In genomic region chr7:133569194-133569880, GRCm38 (mm10) we compare ENCODE assay signal across 26 mouse cellular contexts. TPM values are rescaled to one million over a fixed set of nuclear protein-coding genes. Genes with fewer than 3 reads are reported as not detected.
DNase-seq lines count a peak whose midpoint lies in the region; ATAC-seq and TF ChIP-seq lines count a peak whose summit lies in the region.
"Had no signal": no experiment of that assay in that cellular context is flagged by ENCODE, and none has a peak within 500 bp of the region (broad histone marks: within the 10 kb centered on the region; RNA-seq: fewer than 3 reads in every experiment).

No protein-coding gene starts in this region.

- ATAC-seq in limb, embryonic 13.5 days (ENCODE audit: low FRiP score, low read depth) = no peak
- no peak for ATAC-seq in lung, postnatal 0 days
- ATAC-seq in inflammation-experienced regulatory T-cells, adult 6 months = no peak

- TF ChIP-seq CTCF in lung, postnatal 0 days (IDR thresholded peaks at IDR 0.05) = no peak

- peak overlapping the region; percentile 36 for H3K4me2 ChIP-seq in limb, embryonic 13.5 days (replicated peaks)
- H3K4me2 ChIP-seq in lung, postnatal 0 days (replicated peaks; ENCODE audit: low read depth, low read length) = no peak overlapping the region
- H3K4me2 ChIP-seq: forebrain, embryonic 12.5 days; heart, embryonic 11.5 days; hindbrain, embryonic 14.5 days; liver, embryonic 13.5 days; lung, embryonic 14.5 days; midbrain, embryonic 12.5 days; neural tube, embryonic 13.5 days had no signal

- no peaks in the 10 kb centered on the region for H3K9me3 ChIP-seq in limb, embryonic 13.5 days
- H3K9me3 ChIP-seq in lung, postnatal 0 days (ENCODE audit: low read length) = no peaks in the 10 kb centered on the region
- H3K9me3 ChIP-seq: embryonic facial prominence, embryonic 10.5 days; forebrain, embryonic 12.5 days; liver, embryonic 13.5 days; midbrain, embryonic 12.5 days; neural tube, embryonic 13.5 days had no signal

- no peaks in the 10 kb centered on the region for H3K36me3 ChIP-seq in limb, embryonic 13.5 days
- no peaks in the 10 kb centered on the region for H3K36me3 ChIP-seq in lung, postnatal 0 days (ENCODE audit: insufficient read depth, low read length)
- H3K36me3 ChIP-seq: embryonic facial prominence, embryonic 10.5 days; forebrain, embryonic 12.5 days; liver, embryonic 13.5 days; midbrain, embryonic 12.5 days; neural tube, embryonic 13.5 days had no signal

- peaks cover 15% of the 10 kb centered on the region for H3K4me1 ChIP-seq in limb, embryonic 13.5 days
- no peaks in the 10 kb centered on the region for H3K4me1 ChIP-seq in lung, postnatal 0 days (ENCODE audit: insufficient read depth, low read depth, low read length)
- H3K4me1 ChIP-seq: forebrain, embryonic 12.5 days; midbrain, embryonic 12.5 days; neural tube, embryonic 13.5 days had no signal

- no peak for TF ChIP-seq EP300 in lung, postnatal 0 days (IDR thresholded peaks at IDR 0.05)

- 35% methylated on average over 16 of the region's 16 CpGs for whole genome bisulfite sequencing in limb, embryonic 13.5 days
- WGBS in lung, postnatal 0 days = 79% methylated on average over 16 of the region's 16 CpGs

- peak; percentile 82 for DNase-seq in heart, adult 11 months
- no peak for DNase-seq in heart, postnatal 25 days (ENCODE audit: low spot score)
- DNase-seq in kidney, adult 8-10 months = peak; percentile 22 to 35
- peak; percentile 64 for DNase-seq in kidney, postnatal 14 days
- DNase-seq in left cerebral cortex, postnatal 4 days = no peak
- DNase-seq in lung, postnatal 0 days (ENCODE audit: low spot score) = no peak
- DNase-seq: adrenal gland, adult 2 months; cerebellum, adult 8-10 months; gastrocnemius, postnatal 25 days; heart, postnatal 14 days; liver, embryonic 13.5 days; lung, embryonic 14.5 days; spleen, adult 18-20 months; thymus, postnatal 36 days had no signal

- no peaks in the 10 kb centered on the region for H3K27me3 ChIP-seq in limb, embryonic 13.5 days
- H3K27me3 ChIP-seq in lung, postnatal 0 days (replicated peaks; ENCODE audit: insufficient read depth, low read length) = no peaks in the 10 kb centered on the region
- H3K27me3 ChIP-seq: liver, embryonic 13.5 days; midbrain, embryonic 12.5 days; neural tube, embryonic 13.5 days had no signal

- no peak overlapping the region for H3K9ac ChIP-seq in limb, embryonic 13.5 days
- no peak overlapping the region for H3K9ac ChIP-seq in lung, postnatal 0 days (replicated peaks; ENCODE audit: low read depth)
- H3K9ac ChIP-seq: forebrain, embryonic 12.5 days; hindbrain, embryonic 14.5 days; liver, embryonic 13.5 days; lung, embryonic 14.5 days; midbrain, embryonic 12.5 days; neural tube, embryonic 13.5 days had no signal

- no peak overlapping the region for H3K4me3 ChIP-seq in limb, embryonic 13.5 days
- H3K4me3 ChIP-seq in lung, postnatal 0 days (ENCODE audit: low read depth, low read length) = no peak overlapping the region
- H3K4me3 ChIP-seq: embryonic facial prominence, embryonic 10.5 days; forebrain, embryonic 12.5 days; liver, embryonic 13.5 days; midbrain, embryonic 12.5 days; neural tube, embryonic 13.5 days had no signal

- H3K27ac ChIP-seq in limb, embryonic 13.5 days = no peak overlapping the region
- no peak overlapping the region for H3K27ac ChIP-seq in lung, postnatal 0 days (ENCODE audit: low read length)
- H3K27ac ChIP-seq: embryonic facial prominence, embryonic 10.5 days; forebrain, embryonic 12.5 days; hindbrain, embryonic 14.5 days; liver, embryonic 13.5 days; macrophage; midbrain, embryonic 12.5 days; neural tube, embryonic 13.5 days had no signal

- intact Hi-C loops in heart, postnatal 25 days (cut with DNase I) = no loop called here
- intact Hi-C loops in left cerebral cortex, postnatal 4 days (cut with DNase I) = no loop called here

RNA-seq across cellular contexts. Expression of gene Tex36, which starts 32.6 kb away (rescaled TPM):
- not detected for total RNA-seq in heart, postnatal 25 days (2021)
- not detected in 2 replicates for polyA plus RNA-seq in limb, embryonic 13.5 days (2015; fragmentation: Nextera tagmentation; extraction: Ambion mirVana)
- total RNA-seq in left cerebral cortex, postnatal 4 days (2021) = not detected
- polyA plus RNA-seq in lung, postnatal 0 days (2015; fragmentation: Nextera tagmentation; extraction: Ambion mirVana) = not detected in 2 replicates
- polyA plus RNA-seq in inflammation-experienced regulatory T-cells, adult 6 months (2017; shearing (Covaris generic)) = not detected
- total RNA-seq: adrenal gland, adult 2 months; common myeloid progenitor, adult 5-6 weeks; gastrocnemius, postnatal 25 days; heart, postnatal 14 days; layer of hippocampus, postnatal 14 days; left cerebral cortex, postnatal 10 days had no signal
- polyA plus RNA-seq: adrenal gland, adult 2 months; embryonic facial prominence, embryonic 10.5 days; forebrain, embryonic 12.5 days; heart, embryonic 11.5 days; hindbrain, embryonic 14.5 days; liver, embryonic 13.5 days; macrophage; midbrain, embryonic 12.5 days; neural tube, embryonic 13.5 days had no signal

Comparison
In these comparisons a context has a peak if more than half of its experiments do, and no peak if none do; other contexts are left out.
1. DNase-seq: peak in heart, adult 11 months (single experiment), kidney, adult 8-10 months (2 of 2) and kidney, postnatal 14 days (single experiment); none in heart, postnatal 25 days (single experiment), left cerebral cortex, postnatal 4 days (single experiment) and lung, postnatal 0 days (single experiment).